Comparison of ENCODE assay signal across 9 mouse cellular contexts in the genomic region with DNA sequence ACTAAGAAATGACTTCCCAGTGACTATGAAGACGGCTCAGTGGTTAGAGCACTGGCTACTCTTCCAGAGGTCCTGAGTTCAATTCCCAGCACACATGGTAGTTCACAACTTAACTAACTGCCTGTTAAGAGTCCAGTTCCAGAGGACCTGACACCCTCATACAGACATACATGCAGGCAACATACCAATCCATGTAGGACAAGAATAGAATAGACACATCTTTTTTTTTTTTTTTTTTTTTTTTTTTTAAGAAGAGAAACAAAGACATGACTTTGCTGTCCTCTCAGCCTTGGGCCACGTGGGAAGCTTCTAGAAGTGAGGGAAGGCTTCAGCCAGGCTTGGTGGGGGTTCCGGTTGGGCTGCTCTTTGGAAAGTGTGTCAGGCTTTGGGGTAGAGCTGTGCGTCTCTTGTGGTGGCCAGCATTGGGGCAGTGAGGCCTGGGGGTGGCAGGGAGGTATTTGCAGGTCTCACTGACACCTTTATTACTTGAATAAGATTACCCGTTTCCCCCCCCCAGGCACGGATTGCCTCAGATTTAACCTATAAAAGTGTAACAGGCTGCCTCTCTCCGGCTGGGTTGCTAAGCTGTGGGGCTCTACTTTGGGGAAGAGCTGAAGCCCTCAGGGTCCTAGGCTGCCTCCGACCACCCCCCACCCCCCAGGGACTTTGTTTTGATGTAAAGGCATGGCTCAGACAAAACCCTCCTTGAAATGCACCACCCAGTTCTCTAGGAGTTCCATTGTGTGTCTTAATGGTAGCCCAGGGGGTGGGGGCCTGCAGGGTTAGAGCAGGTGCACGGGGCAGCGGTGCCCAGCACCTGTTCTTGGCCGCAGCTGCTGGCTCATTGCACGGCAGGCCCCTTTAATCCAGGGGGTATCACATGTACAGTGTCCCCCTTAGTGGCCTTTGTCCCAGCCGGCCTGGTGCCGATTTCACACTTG. TPM values are rescaled to one million over a fixed set of nuclear protein-coding genes. Genes with fewer than 3 reads are reported as not detected.
A peak's percentile ranks its signal among the peaks of the same experiment; 100 is the strongest.
DNase-seq lines count a peak whose midpoint lies in the region; ATAC-seq and TF ChIP-seq lines count a peak whose summit lies in the region.
"Had no signal": no experiment of that assay in that cellular context is flagged by ENCODE, and none has a peak within 500 bp of the region (broad histone marks: within the 10 kb centered on the region; RNA-seq: fewer than 3 reads in every experiment).

No protein-coding gene starts in this region.

- peaks cover 10% of the 10 kb centered on the region; the same call in 1 of the 2 replicates for H3K36me3 ChIP-seq in kidney, embryonic 15.5 days
- 0 out of 2 replicates have a peak, but pooled peaks cover 4% of the 10 kb centered on the region for H3K36me3 ChIP-seq in heart, postnatal 0 days (replicated peaks; ENCODE audit: control insufficient read depth, insufficient read depth, low read length)
- no peaks in the 10 kb centered on the region for H3K36me3 ChIP-seq in liver, embryonic 16.5 days (ENCODE audit: control insufficient read depth, insufficient read depth)

- no peak for DNase-seq in kidney, adult 8-10 months
- peak; percentile 41 for DNase-seq in NIH3T3 (ENCODE audit: low read depth)
- no peak for DNase-seq in heart, postnatal 0 days (ENCODE audit: low spot score)
- DNase-seq in adrenal gland, adult 18-20 months (ENCODE audit: low spot score in 2 of 2) = no peak
- DNase-seq in right cerebral cortex, postnatal 25 days = no peak
- DNase-seq in testis, postnatal 10 days (ENCODE audit: low spot score) = no peak

- no peak for ATAC-seq in kidney, embryonic 15.5 days (replicated peaks; ENCODE audit: low FRiP score)
- ATAC-seq in heart, postnatal 0 days (ENCODE audit: insufficient read depth, low read depth) = no peak
- no peak for ATAC-seq in liver, embryonic 16.5 days (ENCODE audit: low read depth)

- no peak for TF ChIP-seq EP300 in heart, postnatal 0 days (IDR thresholded peaks at IDR 0.05; ENCODE audit: low read depth)

- peaks cover 74% of the 10 kb centered on the region for H3K4me1 ChIP-seq in kidney, embryonic 15.5 days
- peaks cover 17% of the 10 kb centered on the region for H3K4me1 ChIP-seq in heart, postnatal 0 days (ENCODE audit: control insufficient read depth, insufficient read depth)
- peaks cover 8% of the 10 kb centered on the region for H3K4me1 ChIP-seq in liver, embryonic 16.5 days (ENCODE audit: control insufficient read depth, low read depth, low read length)

- H3K4me2 ChIP-seq in kidney, embryonic 15.5 days = peak overlapping the region; percentile 82
- H3K4me2 ChIP-seq in heart, postnatal 0 days (ENCODE audit: low read depth, low read length) = peak overlapping the region; percentile 57
- H3K4me2 ChIP-seq in liver, embryonic 16.5 days (ENCODE audit: low read depth, low read length) = peak overlapping the region; percentile 24; the same call in 1 of the 2 replicates

- H3K4me3 ChIP-seq in kidney, embryonic 15.5 days (replicated peaks) = peak overlapping the region; percentile 54
- H3K4me3 ChIP-seq in heart, postnatal 0 days (ENCODE audit: low read depth, low read length) = peak overlapping the region; percentile 42
- peak overlapping the region; percentile 56 for H3K4me3 ChIP-seq in liver, embryonic 16.5 days (ENCODE audit: low read depth, low read length)

- H3K27me3 ChIP-seq in kidney, embryonic 15.5 days = peaks cover 27% of the 10 kb centered on the region
- peaks cover 23% of the 10 kb centered on the region for H3K27me3 ChIP-seq in heart, postnatal 0 days (ENCODE audit: control insufficient read depth, insufficient read depth, low read length)
- H3K27me3 ChIP-seq in liver, embryonic 16.5 days (ENCODE audit: control insufficient read depth, insufficient read depth, low read depth, low read length) = peaks cover 49% of the 10 kb centered on the region

- H3K9ac ChIP-seq in kidney, embryonic 15.5 days = peak overlapping the region; percentile 52
- peak overlapping the region; percentile 49; the same call in 1 of the 2 replicates for H3K9ac ChIP-seq in heart, postnatal 0 days (replicated peaks; ENCODE audit: low read depth, low read length)
- no peak overlapping the region for H3K9ac ChIP-seq in liver, embryonic 16.5 days (ENCODE audit: low read depth, low read length)

- H3K27ac ChIP-seq in kidney, embryonic 15.5 days = peak overlapping the region; percentile 95
- no peak overlapping the region for H3K27ac ChIP-seq in heart, postnatal 0 days (ENCODE audit: low read depth)
- H3K27ac ChIP-seq in liver, embryonic 16.5 days (ENCODE audit: low read length) = no peak overlapping the region
- H3K27ac ChIP-seq: macrophage had no signal

- no peaks in the 10 kb centered on the region for H3K9me3 ChIP-seq in kidney, embryonic 15.5 days (replicated peaks)
- no peaks in the 10 kb centered on the region for H3K9me3 ChIP-seq in heart, postnatal 0 days (replicated peaks; ENCODE audit: control insufficient read depth, low read length)
- H3K9me3 ChIP-seq in liver, embryonic 16.5 days (replicated peaks; ENCODE audit: control insufficient read depth, low read length) = no peaks in the 10 kb centered on the region

- WGBS in kidney, embryonic 15.5 days = 18% methylated on average over 14 of the region's 14 CpGs
- WGBS in heart, postnatal 0 days = 56% methylated on average over 14 of the region's 14 CpGs
- WGBS in liver, embryonic 16.5 days (ENCODE audit: insufficient replicate concordance) = 42% methylated on average over 14 of the region's 14 CpGs

- TF ChIP-seq CTCF in heart, postnatal 0 days (IDR thresholded peaks at IDR 0.05; ENCODE audit: low read depth) = no peak

RNA-seq across cellular contexts. Expression of a gene that starts 1.8 kb away (rescaled TPM):
- 34.3 and 37.7 TPM in 2 replicates for polyA plus RNA-seq in kidney, embryonic 15.5 days (2015; fragmentation: Nextera tagmentation; extraction: Ambion mirVana)
- 1.5 TPM in 1 of 2 replicates, not detected in the other for total RNA-seq in heart, postnatal 0 days (2014; rRNA removed; ENCODE audit: low replicate concordance)
- polyA plus RNA-seq in heart, postnatal 0 days (2015; fragmentation: Nextera tagmentation; extraction: Ambion mirVana) = 6.0 and 7.0 TPM in 2 replicates
- 1.5 TPM in 2 replicates for polyA plus RNA-seq in liver, embryonic 16.5 days (2015; fragmentation: Nextera tagmentation; extraction: Ambion mirVana)
- 1 to 10 TPM; 6.3 to 8.8 TPM for total RNA-seq in adrenal gland, adult 18-20 months (2021)
- polyA plus RNA-seq: macrophage had no signal

RNA-seq across cellular contexts. Expression of a gene that starts 47.1 kb away (rescaled TPM):
- 17.8 and 17.9 TPM in 2 replicates for polyA plus RNA-seq in kidney, embryonic 15.5 days (2015; fragmentation: Nextera tagmentation; extraction: Ambion mirVana)
- total RNA-seq in heart, postnatal 0 days (2014; rRNA removed; ENCODE audit: low replicate concordance) = 17.2 and 17.6 TPM in 2 replicates
- polyA plus RNA-seq in heart, postnatal 0 days (2015; fragmentation: Nextera tagmentation; extraction: Ambion mirVana) = 9.1 and 12.2 TPM in 2 replicates
- 6.7 and 8.3 TPM in 2 replicates for polyA plus RNA-seq in liver, embryonic 16.5 days (2015; fragmentation: Nextera tagmentation; extraction: Ambion mirVana)
- total RNA-seq in adrenal gland, adult 18-20 months (2021) = 10 to 100 TPM; 41.1 to 42.8 TPM

RNA-seq across cellular contexts. Expression of a gene that starts 47.4 kb away (rescaled TPM):
- polyA plus RNA-seq in kidney, embryonic 15.5 days (2015; fragmentation: Nextera tagmentation; extraction: Ambion mirVana) = 89.9 and 91.9 TPM in 2 replicates
- total RNA-seq in heart, postnatal 0 days (2014; rRNA removed; ENCODE audit: low replicate concordance) = 90.0 and 102 TPM in 2 replicates
- polyA plus RNA-seq in heart, postnatal 0 days (2015; fragmentation: Nextera tagmentation; extraction: Ambion mirVana) = 63.6 and 73.9 TPM in 2 replicates
- polyA plus RNA-seq in liver, embryonic 16.5 days (2015; fragmentation: Nextera tagmentation; extraction: Ambion mirVana) = 35.6 and 36.7 TPM in 2 replicates
- total RNA-seq in adrenal gland, adult 18-20 months (2021) = 100 to 1,000 TPM in 1 of 2 experiments, 10 to 100 TPM in 1; 88.3 to 103 TPM

Comparison
In these comparisons a context has a peak if more than half of its experiments do, and no peak if none do; other contexts are left out.
1. H3K4me2 ChIP-seq: peak in every context shown above with its lines; median percentile 82 in kidney, embryonic 15.5 days; 57 in heart, postnatal 0 days; 24 in liver, embryonic 16.5 days.